Mouse (Mus musculus) testis, adult 2 months (tissue): Measurements from ENCODE around the gene Slc25a47.

Experiments
- CTCF ChIP-seq: fragments of 200-500 bp; IDR thresholded peaks from 2 replicates; pipeline ENCODE4 v1.5.1; 2012; ENCODE audit warnings: low read depth, mild to moderate bottlenecking, inconsistent platforms, low read length, moderate library complexity; ENCODE audit not compliant: control insufficient read depth, insufficient read depth, insufficient replicate concordance
- POLR2A ChIP-seq: fragments of 200-500 bp; IDR thresholded peaks from 2 replicates; pipeline ENCODE4 v1.6.1; 2012; ENCODE audit warnings: low read depth, mild to moderate bottlenecking, inconsistent platforms, low read length, moderate library complexity; ENCODE audit not compliant: control insufficient read depth

- no peak for TF ChIP-seq CTCF
- TF ChIP-seq POLR2A = no peak
Observed at GRCm38 (mm10) chr12:108849488-108850022, 13.7 kb downstream of the Slc25a47 start.
